Mouse (Mus musculus) layer of hippocampus, postnatal 10 days (tissue): ENCODE measurements around the gene Gm17509. TPM values are rescaled to one million over a fixed set of nuclear protein-coding genes. Genes with fewer than 3 reads are reported as not detected.
"Not testable (repeated sequence)": the region's sequence is repeated elsewhere in the genome, so short reads cannot be mapped to it uniquely, and the experiment has no call there.

ENCODE experiments used
- DNase-seq, 2 experiments: peaks; one replicate each; pipeline ENCODE4 v3.0.0; 2021; ENCODE audit warnings: low spot score in 2 of 2
- total RNA-seq, 2 experiments: library from RNA; stranded (reverse); gene quantifications; 2 replicates each; pipeline ENCODE4 v1.2.3; 2021

Gm17509 gene
- total RNA-seq, 2 experiments from 2014 or later, result 0.78 to 1.4 TPM

DNA sequence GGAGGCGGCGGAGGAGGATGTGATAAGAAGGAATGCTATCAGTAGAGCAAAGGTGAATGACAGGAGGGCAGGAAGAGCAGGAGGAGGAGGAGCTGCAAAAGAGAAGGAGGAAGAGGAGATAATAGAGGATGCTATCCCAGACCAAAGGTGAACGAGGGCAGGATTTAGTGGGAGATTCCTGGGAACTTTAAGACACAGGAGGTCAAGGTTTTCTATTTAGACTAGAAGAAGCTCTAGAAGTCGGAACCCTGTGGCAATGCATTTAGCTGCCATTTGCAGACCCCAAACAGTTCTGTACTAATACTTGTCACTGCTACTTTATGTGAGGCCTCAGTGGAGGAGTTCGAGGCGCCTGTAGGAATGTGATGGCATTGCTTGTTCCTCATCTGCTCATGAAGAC is 12.6 kb downstream of the Gm17509 start, which contains the start of gene Emb:
TSS of gene Emb (plus strand) at position 301 of the 400 bp plus-strand sequence.
- DNase-seq, result no peak

DNA sequence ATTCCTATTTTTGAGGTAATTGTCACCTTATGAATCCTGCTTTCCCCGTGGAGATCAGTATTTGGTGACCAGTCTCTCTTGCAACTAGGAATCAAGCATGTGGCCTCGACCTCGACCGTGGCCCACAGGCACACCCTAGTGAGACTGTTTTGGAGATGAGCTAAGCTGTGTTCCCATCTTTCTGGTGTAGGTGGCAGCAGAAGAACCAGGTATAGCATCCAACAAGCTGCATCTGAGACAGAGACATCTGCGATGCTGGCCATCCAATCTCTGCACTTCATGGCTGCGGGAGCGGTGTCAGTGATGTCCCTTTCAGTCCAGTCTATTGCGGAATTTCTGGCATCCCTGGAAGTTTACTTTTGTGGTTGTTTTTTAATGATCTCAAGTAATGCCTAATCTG is 14.8 kb downstream of the Gm17509 start:
- DNase-seq, result no peak

DNA sequence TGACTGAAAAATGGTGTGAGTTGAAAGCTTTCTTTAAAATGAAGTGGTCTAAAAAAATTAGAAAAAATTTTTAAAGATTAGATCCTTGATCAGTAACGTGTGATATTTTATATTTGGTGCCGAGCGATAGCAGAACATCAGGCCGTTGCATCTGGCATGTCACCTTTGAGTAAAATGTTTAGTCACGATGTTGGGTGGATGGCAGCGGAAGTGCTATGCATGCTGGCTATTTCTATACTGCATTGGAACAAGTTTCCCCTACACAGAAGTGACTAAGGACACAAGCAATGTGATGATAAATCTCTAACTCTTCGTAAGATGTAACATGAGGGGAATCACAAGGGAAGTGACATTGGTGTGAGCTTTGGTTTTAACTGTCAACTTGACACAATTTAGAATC is 16.2 kb downstream of the Gm17509 start:
- DNase-seq, result no peak

DNA sequence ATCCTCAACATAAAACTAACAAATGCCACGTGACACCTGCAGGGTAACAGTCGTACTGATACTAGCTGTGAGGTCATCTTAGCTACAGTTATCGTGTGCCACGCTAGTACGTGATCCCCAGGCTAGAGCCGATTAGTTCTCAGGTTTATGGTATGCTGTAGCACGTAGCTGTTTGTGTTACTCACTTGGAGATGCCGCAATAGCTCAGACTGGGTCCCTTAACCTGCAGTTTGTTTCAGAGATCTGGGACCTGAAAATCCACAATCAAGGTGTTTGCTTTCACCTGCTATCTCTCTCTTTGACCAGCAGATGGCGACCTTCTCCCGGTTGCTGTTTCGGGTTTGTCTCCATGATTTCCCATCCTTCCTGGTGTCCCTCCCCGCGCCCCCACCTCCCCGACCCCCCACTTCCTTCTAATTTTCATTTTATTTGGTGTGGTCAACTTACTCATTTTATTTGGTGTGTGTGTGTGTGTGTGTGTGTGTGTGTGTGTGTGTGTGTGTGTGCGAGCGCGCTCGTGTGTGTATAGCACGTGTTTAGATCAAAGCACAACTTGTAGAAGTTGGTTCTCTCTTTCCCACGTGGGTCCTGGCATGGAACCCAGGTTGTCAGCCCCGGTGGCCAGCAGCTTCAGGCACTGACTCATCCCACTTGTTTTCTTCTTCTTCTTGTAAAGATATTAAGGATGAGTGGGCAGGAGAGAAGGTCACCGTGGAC is 18.0 kb downstream of the Gm17509 start:
- peak; percentile 38 to 54 for DNase-seq

DNA sequence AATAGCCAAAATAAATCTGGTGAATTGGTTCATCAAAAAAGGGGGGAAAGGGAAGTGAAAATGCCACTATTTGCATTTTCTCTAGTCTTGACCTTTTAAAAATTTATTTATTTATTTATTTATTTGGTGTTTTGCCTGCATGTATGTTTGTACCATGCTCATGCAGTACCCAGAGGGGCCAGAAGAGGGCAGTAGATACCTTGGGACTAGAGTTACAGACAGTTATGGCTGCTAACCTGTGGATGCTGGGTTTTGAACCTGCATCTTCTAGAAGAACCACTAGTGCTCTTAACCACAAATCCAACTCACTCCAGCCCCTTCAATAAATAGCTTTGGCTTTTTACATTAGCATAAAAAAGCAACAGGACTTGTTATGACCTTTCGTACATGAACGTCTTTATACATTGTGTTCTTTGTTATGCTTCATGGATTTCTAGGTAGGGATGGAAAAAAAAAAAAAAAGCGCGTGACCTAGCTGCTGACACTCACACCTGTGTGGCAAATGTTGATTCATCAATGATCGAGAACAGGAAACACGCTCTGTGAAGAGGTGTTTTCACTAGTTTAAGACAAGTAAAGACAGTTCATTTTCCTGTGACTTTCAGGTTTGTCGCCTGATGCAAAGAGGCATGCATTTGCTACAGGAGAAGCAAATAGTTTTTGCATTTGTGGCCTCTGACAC is 22.3 kb downstream of the Gm17509 start:
- peak; percentile 84 for DNase-seq

DNA sequence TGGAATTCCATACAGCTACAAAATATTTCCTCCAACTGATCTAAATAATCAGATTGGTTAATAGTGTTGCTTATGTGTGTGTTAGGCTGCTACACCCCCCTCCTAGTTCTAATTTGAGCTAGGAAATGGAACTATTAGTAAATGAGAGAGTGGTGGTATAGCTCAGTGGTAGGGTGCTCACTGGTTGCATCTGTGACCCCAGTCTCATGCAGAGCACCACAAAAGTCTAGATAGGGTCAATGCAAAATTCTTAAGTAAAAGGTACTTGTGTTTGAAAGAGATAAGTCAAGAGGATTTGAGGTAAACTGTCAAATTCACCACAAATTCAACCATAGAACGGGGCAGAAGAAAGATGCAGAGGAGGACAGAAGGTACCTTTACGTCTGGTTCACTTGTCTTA is 23.2 kb downstream of the Gm17509 start:
- no peak for DNase-seq

DNA sequence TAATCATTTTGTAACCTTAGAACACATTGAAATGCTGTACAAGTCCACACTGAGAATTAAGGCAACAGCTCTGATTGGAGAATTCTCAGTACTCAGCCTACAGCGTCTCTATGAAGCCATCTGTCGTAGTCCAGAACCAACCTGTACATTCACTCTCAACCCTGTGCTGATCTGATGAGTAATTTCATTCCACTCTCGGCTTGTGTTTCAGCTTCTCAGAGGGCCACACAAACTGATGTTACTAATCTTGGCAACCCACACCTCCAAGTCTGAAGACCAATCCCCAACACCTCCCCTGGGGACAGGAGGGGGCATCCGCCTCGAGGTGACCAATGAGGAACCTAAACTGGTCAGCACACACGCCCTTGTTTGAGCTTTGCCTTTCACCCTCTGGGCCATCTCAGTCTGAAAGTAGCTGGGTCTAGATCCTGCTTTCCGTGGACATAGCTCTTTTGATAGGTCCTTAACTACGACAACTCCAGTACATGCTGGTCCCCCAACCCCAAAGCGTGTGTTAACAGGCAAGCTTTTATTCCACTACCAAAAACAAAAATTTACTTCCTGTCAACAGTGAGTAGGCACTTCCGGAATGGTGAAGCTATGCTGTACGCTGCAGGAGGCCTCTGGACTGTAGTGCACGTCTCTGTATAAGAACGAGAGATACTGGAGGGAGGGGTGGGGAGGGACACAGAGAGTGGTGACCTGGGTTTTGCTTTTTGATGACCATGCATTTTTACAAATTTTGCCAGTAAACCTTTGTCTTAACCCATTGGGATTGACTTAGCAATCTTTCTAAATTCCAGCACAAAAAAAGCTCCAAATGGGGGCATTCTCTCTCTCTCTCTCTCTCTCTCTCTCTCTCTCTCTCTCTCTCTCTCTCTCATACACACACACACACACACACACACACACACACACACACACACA is 25.0 kb downstream of the Gm17509 start:
- no peak for DNase-seq

DNA sequence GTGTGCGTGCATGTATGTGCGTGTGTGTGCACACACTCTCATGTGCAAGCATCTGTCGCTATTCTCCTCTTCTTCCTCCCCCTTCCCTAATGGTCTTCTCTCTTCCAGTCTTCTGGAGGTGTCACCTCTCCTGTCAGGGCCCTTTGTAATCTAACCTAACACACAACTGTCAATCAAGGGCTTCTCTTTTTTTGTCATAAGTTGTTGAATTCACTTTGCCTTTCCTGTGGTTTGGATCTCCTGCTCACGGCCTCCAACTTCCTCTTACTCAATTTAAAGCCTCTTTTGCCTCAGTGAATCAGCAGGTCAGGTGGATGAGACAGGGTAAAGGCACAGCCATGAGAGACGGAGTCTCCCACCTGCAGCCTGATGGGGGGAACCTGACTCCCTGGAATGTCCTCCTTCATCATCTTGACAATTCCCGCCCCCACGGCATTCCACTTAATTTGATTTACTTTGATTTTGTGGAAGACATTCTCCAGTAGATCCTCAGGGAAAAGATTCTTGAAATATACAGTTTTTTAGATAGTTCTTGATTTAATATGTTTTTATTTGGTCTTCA is 27.4 kb downstream of the Gm17509 start:
- no peak for DNase-seq

DNA sequence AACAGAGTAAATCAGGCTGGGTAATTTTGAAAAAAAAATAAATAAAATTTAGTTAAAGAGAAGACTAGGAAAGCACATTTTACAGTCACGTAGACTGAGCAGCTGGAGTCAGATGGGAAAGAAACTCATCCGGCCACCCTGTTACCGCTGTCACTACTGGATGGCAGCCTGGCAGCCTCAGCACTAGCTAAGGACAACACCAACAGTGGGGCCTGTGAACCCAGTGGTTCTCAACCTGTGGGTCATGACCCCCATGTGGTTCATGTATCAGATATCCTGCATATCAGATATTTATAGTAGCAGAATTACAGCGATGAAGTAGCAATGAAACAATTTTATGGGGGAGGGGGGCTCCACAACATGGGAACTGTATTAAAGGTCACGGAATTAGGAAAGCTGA is 28.7 kb downstream of the Gm17509 start:
- no peak for DNase-seq

DNA sequence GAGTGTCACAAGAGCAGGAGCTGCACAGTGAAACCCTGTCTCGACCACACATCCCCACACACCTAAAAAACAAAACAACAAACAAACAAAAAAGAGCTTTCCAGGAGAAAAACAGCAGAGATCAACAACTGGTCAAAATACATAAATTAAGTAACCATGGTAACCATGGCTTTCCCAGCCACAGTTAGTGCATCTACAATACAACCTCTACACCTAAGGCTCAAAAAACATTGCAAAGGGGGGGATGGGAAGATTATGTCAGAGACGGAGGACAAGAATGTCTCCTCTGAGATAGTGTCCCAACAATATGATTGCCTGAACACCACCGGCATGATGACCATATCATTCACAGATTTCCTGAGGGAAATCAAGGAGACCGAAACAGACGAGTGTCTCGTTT is 35.5 kb downstream of the Gm17509 start:
- no peak for DNase-seq

DNA sequence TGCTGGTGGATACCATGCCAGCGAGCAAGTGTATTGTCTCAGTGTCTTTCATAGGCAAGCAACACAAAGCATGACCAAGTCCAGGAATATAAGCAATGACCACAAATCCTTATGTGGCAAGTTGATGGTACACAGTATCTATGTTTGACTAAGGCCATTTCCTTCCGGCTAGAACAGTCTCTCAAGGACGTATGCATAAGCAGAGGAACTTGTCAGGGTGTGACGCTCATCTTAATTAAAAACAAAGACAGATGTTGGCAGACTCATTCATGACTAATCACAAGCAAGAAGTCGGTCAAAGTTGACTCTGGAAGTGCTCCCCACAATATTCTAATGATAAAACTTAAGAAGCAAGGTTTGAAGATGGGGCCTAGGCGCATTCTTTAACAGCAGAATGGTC is 37.6 kb downstream of the Gm17509 start:
- DNase-seq, result no peak

DNA sequence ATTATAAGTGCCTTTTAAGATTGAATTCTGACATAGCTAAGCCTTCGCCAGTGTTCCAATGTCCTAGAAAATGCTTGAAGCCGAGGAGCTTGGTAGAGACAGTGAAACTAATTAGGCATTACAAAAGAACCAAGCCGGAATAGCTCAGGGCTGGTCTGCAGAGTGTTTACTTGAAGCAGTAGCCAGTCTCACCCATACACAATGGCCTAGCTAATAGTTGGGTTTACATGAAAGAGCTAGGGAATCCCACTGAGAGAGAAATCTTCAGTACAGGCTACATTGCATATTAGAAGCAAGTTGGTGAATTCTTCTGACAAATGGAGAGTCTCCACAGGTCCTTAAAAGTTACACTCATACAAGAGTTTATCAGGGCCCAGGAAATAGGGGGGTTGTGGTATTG is 40.0 kb downstream of the Gm17509 start:
- not testable (repeated sequence) for DNase-seq

Other genes with a start within 250 kb of the Gm17509 start
- gene Parp8, start 195.5 kb downstream of the Gm17509 start, total RNA-seq, result 10 to 100 TPM; 62.3 to 69.5 TPM
- 10 to 100 TPM; 22.4 to 24.6 TPM for gene Emb, start 12.5 kb downstream of the Gm17509 start, total RNA-seq